Mouse (Mus musculus) thymus, postnatal 10 days (tissue): ENCODE results near the gene Socs3.
A peak's percentile ranks its signal among the peaks of the same experiment; 100 is the strongest.

ENCODE experiments used
- DNase-seq, 2 experiments: peaks; one replicate each; pipeline ENCODE4 v3.0.0; 2021; ENCODE audit warnings: low spot score in 2 of 2

Gene Socs3

GRCm38 (mm10) chr11:117969945-117970872 lies at the start of gene Socs3:
TSS of gene Socs3 (minus strand) at chr11:117970047.
- peak; percentile 87 to 99 for DNase-seq

- peak in 1 of 2 experiments; percentile 36 for DNase-seq
Measured at GRCm38 (mm10) chr11:118018328-118018727, 48.5 kb upstream of the Socs3 start.

GRCm38 (mm10) chr11:118015381-118016145 lies 45.7 kb upstream of the Socs3 start:
- DNase-seq = peak; percentile 27 to 38

GRCm38 (mm10) chr11:118014391-118014995 lies 44.6 kb upstream of the Socs3 start:
- DNase-seq = peak; percentile 59 to 63

GRCm38 (mm10) chr11:118013339-118013738 lies 43.5 kb upstream of the Socs3 start:
- no peak for DNase-seq

GRCm38 (mm10) chr11:118012595-118012994 lies 42.7 kb upstream of the Socs3 start:
- DNase-seq = no peak

GRCm38 (mm10) chr11:118009865-118010571 lies 40.2 kb upstream of the Socs3 start:
- no peak for DNase-seq

GRCm38 (mm10) chr11:118008843-118009242 lies 39.0 kb upstream of the Socs3 start:
- DNase-seq = no peak

- DNase-seq = no peak
Measured at GRCm38 (mm10) chr11:118008144-118008805, 38.4 kb upstream of the Socs3 start.

- no peak for DNase-seq
Measured at GRCm38 (mm10) chr11:118007460-118008143, 37.8 kb upstream of the Socs3 start.

GRCm38 (mm10) chr11:118004217-118004616 lies 34.4 kb upstream of the Socs3 start:
- no peak for DNase-seq

- DNase-seq = no peak
Measured at GRCm38 (mm10) chr11:118003718-118004117, 33.9 kb upstream of the Socs3 start.

GRCm38 (mm10) chr11:118003176-118003575 lies 33.3 kb upstream of the Socs3 start:
- no peak for DNase-seq

- DNase-seq = no peak
Measured at GRCm38 (mm10) chr11:118000565-118001215, 30.8 kb upstream of the Socs3 start.

GRCm38 (mm10) chr11:118000083-118000482 lies 30.2 kb upstream of the Socs3 start:
- no peak for DNase-seq

- DNase-seq = no peak
Measured at GRCm38 (mm10) chr11:117999260-117999934, 29.6 kb upstream of the Socs3 start.

- DNase-seq = no peak
Measured at GRCm38 (mm10) chr11:117998356-117998755, 28.5 kb upstream of the Socs3 start.

GRCm38 (mm10) chr11:117997085-117997484 lies 27.2 kb upstream of the Socs3 start:
- no peak for DNase-seq

- no peak for DNase-seq
Measured at GRCm38 (mm10) chr11:117996066-117996465, 26.2 kb upstream of the Socs3 start.
